Mouse (Mus musculus): ENCODE measurements around the gene Zfp706. TPM values are rescaled to one million over a fixed set of nuclear protein-coding genes. Genes with fewer than 3 reads are reported as not detected.

The Zfp706 gene
- polyA plus RNA-seq, 1 experiment from 2014 or later, result 426 TPM

DNA sequence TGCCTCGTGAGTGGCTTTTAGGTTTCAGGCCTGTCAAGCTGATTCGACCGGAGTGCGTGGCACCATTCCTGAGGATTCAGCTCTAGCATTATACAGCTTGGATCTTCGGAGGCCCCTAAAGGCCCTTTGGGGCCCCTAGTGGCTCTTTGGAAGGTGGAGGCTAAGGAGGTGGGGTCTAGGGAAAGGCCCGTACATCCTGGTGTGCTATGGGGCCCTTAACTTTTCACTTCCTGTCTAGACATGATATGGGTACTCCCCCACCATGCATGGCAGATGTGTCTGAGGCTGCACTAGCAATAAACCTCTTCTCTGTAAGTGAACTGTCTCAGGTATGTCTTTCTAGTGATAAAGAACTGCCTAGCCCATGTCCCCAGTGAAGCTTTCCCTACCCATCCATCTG, 44.6 kb downstream of the Zfp706 start:
- Histone ChIP-seq H3K9me3 (no peaks in the 10 kb centered on the region), H3K36me3 (no peaks in the 10 kb centered on the region), H3K27ac (replicated peaks) (no peak overlapping the region), H3K27me3 (replicated peaks) (no peaks in the 10 kb centered on the region), H3K9ac (no peak overlapping the region), H3K4me2 (no peak overlapping the region), H3K4me1 (peaks cover 49% of the 10 kb centered on the region), H3K4me3 (no peak overlapping the region)
- no peak for ATAC-seq (ENCODE audit: extremely low read depth, insufficient number of reproducible peaks, low FRiP score, low TSS enrichment)
- 86% methylated on average over 6 of the region's 6 CpGs for WGBS

DNA sequence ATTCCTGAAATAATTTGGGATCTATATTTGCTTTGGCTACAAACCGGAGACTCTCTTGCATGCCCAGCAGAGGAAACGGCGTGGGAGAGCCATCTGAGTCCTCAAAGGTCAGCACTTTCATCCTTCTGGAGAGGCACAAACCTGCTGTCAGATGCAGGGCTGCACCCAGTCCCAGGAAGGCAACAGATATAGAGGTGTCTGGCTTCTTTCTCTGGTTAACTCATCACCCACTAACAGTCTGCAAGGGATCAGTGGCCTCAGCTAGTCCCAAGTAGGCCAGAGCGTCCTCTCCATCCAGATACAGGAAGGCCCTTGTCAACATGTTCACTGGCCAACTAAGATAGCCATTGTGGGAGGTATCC, 46.7 kb downstream of the Zfp706 start:
- WGBS, result 34% methylated on average over 4 of the region's 4 CpGs
- Histone ChIP-seq H3K27me3 (replicated peaks) (peaks cover under 1% of the 10 kb centered on the region; the same call in 1 of the 2 replicates), H3K4me3 (no peak overlapping the region), H3K4me2 (peak overlapping the region; percentile 43; the same call in 1 of the 2 replicates), H3K27ac (replicated peaks) (peak overlapping the region; percentile 40), H3K9me3 (no peaks in the 10 kb centered on the region), H3K9ac (no peak overlapping the region), H3K36me3 (no peaks in the 10 kb centered on the region), H3K4me1 (peaks cover 33% of the 10 kb centered on the region)
- ATAC-seq (ENCODE audit: extremely low read depth, insufficient number of reproducible peaks, low FRiP score, low TSS enrichment), result no peak

DNA sequence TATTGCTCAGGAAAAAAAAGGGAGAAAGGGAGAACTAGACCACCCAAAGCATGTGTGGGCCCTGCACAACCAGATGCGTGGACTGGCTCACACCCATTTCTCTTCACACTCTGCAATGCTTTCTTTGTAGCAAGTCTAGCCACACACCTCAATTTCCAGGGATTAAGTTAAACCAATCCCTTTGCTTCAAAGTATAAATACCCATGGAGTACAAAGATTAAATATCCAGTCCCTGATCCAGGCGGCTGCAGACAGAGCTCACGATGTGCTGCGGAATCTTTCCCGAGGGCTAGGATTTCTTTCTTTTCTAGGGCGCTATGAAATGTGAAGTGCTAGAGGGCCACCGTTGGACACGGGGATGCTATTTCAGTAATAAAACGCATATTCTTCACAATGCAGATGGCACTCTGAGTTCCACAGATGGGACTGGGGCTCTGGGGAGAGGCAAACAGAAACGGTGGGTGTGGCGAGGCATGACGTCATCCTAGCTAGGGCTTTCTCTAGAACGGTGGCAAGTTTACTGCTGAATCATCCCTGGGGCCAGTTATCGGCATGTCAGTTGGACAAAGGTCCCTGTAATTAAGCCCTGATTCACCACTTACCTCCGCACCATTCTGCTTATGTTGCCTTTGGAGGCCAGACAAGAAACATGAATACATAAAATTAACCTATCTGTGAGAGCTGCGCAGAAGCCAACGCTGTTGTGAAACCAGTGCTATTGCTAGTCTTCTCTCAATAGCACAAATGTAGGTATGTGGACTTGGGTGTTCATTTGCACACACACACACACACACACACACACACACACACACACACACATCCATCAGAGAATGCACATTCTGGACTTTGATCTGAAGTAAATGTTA, 47.3 kb downstream of the Zfp706 start:
- Histone ChIP-seq H3K27ac (replicated peaks) (peak overlapping the region; percentile 40), H3K27me3 (replicated peaks) (peaks cover 7% of the 10 kb centered on the region), H3K36me3 (no peaks in the 10 kb centered on the region), H3K4me3 (no peak overlapping the region), H3K4me1 (peaks cover 30% of the 10 kb centered on the region), H3K9me3 (no peaks in the 10 kb centered on the region), H3K4me2 (peak overlapping the region; percentile 43), H3K9ac (0 out of 2 replicates have a peak overlapping the region, but pooled peaks have one; percentile 44)
- ATAC-seq (ENCODE audit: extremely low read depth, insufficient number of reproducible peaks, low FRiP score, low TSS enrichment), result no peak; the same call in 1 of the 2 replicates
- 53% methylated on average over 17 of the region's 17 CpGs for WGBS

DNA sequence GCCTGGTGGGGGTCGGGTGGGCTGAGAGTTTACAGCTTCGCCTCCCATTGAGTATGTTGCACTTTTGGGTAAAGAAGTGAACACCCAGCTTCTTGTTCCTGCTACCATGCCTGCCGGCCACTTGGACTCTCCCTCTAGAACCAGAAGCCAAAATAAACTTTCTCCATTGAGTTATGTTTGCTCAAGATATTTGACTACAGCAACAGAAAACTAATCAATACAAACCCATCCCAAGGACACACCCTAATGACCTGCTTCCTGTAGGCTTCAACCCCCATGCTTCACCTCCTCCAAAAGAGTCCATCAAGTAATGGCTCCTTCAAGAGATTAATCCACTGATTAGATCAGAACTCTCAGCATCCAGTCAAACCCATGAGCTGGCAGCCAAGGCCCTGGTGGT, 51.4 kb downstream of the Zfp706 start:
- Histone ChIP-seq H3K27ac (replicated peaks) (no peak overlapping the region), H3K4me1 (peaks cover 17% of the 10 kb centered on the region), H3K9me3 (no peaks in the 10 kb centered on the region), H3K36me3 (no peaks in the 10 kb centered on the region), H3K4me2 (no peak overlapping the region), H3K4me3 (no peak overlapping the region), H3K27me3 (replicated peaks) (peaks cover 15% of the 10 kb centered on the region), H3K9ac (no peak overlapping the region)
- ATAC-seq (ENCODE audit: extremely low read depth, insufficient number of reproducible peaks, low FRiP score, low TSS enrichment), result no peak
- WGBS, result 81% methylated on average over 3 of the region's 3 CpGs

DNA sequence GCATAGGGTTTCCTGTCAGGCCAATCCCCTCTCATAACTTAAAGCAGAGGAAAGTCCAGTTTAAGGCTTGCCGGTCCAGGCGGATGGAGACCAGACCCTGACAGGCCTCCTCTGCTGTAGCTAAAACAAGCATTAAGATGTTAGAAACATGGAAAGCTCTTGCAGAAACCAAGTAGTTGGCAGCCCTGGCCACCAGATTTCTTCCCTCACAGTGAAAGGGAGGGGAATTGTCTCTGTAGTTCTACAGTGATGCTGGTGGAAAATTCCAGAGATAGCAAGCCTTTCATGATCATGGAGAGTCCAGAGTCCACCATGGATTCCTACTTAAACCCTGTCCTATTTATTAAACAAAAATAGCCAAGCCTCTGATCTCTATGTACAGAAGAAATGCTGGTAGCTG, 57.3 kb downstream of the Zfp706 start:
- no peak overlapping the region for H3K4me3 ChIP-seq
- no peak overlapping the region for H3K27ac ChIP-seq (replicated peaks)
- no peak for ATAC-seq (ENCODE audit: extremely low read depth, insufficient number of reproducible peaks, low FRiP score, low TSS enrichment)
- peaks cover 8% of the 10 kb centered on the region for H3K27me3 ChIP-seq (replicated peaks)
- H3K36me3 ChIP-seq, result no peaks in the 10 kb centered on the region
- H3K9ac ChIP-seq, result no peak overlapping the region
- no peak overlapping the region for H3K4me2 ChIP-seq
- peaks cover 21% of the 10 kb centered on the region for H3K4me1 ChIP-seq
- 63% methylated on average over 2 of the region's 2 CpGs for WGBS
- H3K9me3 ChIP-seq, result no peaks in the 10 kb centered on the region

DNA sequence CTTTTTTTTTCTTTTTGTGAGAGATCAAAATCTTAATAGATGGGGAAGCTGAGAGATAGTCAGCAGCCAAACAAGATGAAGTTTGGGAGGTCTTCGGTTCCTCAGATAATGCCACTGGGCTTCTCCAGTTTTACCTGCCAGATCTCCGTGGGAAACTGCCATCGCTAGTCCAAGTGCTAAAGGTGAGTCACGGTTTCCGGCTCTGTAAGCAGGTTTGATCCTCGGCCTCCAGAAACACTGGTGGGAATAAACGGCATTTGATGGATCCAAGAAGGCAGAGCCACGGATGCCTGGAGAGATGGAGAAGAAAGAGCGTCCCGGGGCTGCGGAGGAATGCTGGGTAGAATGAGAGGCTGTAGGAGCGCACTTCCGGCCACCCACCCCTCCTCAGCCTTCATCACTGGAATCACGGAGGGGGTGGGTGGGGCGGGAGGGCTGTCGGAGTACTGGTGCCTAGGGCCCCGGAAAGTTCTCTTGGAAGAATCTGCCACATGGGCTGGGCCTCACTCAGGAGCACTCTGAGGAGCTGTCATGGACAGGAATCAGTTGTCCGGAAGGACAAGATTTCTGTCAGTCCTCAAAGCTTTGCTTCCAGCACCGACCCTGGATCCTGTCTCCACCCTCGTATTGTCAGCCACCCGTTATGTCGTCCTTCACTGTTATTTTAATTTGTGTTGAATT, 58.6 kb downstream of the Zfp706 start:
- Histone ChIP-seq H3K4me3 (no peak overlapping the region), H3K36me3 (no peaks in the 10 kb centered on the region), H3K27ac (replicated peaks) (no peak overlapping the region), H3K9ac (no peak overlapping the region), H3K4me2 (no peak overlapping the region), H3K4me1 (peaks cover 21% of the 10 kb centered on the region), H3K9me3 (no peaks in the 10 kb centered on the region), H3K27me3 (replicated peaks) (no peaks in the 10 kb centered on the region)
- 73% methylated on average over 22 of the region's 22 CpGs for WGBS
- ATAC-seq (ENCODE audit: extremely low read depth, insufficient number of reproducible peaks, low FRiP score, low TSS enrichment), result no peak
